Mouse (Mus musculus) cortical plate, adult 2 months (tissue): ENCODE data around the gene Fundc2.

Experiments used
- CTCF ChIP-seq: fragments of 200-500 bp; IDR thresholded peaks from 2 replicates; pipeline ENCODE4 v1.5.1; 2011; ENCODE audit warnings: mild to moderate bottlenecking, control low read depth, low read length; ENCODE audit not compliant: insufficient read depth; ENCODE audit errors: extremely low read depth
- POLR2A ChIP-seq: fragments of 200-500 bp; IDR thresholded peaks from 2 replicates; pipeline ENCODE4 v1.6.1; 2011; ENCODE audit warnings: mild to moderate bottlenecking, low read length, control low read depth; ENCODE audit not compliant: insufficient read depth; ENCODE audit errors: extremely low read depth

GRCm38 (mm10) chrX:75399471-75399870 is 17.3 kb downstream of the Fundc2 start:
- TF ChIP-seq POLR2A, result no peak
- TF ChIP-seq CTCF, result no peak
